Mouse (Mus musculus) hindbrain, embryonic 14.5 days (tissue): Measurements from ENCODE around the gene Larp4b. TPM values are rescaled to one million over a fixed set of nuclear protein-coding genes. Genes with fewer than 3 reads are reported as not detected.

Experiments
- ATAC-seq: fragments of 200-750 bp; cut with Nextera tagmentation; 2 replicates; pipeline ENCODE4 v1.8.0; 2017; ENCODE audit warnings: moderate number of reproducible peaks, mild to moderate bottlenecking, moderate TSS enrichment, moderate library complexity; ENCODE audit not compliant: low FRiP score
- DNase-seq: peaks from one replicate; pipeline ENCODE4 v3.0.0-alpha.2; 2015; ENCODE audit warnings: low spot score
- H3K27ac ChIP-seq: fragments of 300-500 bp; sonication (generic); 2 replicates; pipeline ENCODE4 v1.5.1; 2014; ENCODE audit warnings: mild to moderate bottlenecking, moderate library complexity
- H3K27me3 ChIP-seq: fragments of 300-500 bp; sonication (generic); 2 replicates; pipeline ENCODE4 v1.6.1; 2014; ENCODE audit warnings: mild to moderate bottlenecking, low read length, mixed read lengths; ENCODE audit not compliant: control insufficient read depth, insufficient read depth
- H3K36me3 ChIP-seq: fragments of 300-500 bp; sonication (generic); replicated peaks from 2 replicates; pipeline ENCODE4 v1.6.1; 2014; ENCODE audit not compliant: control insufficient read depth, insufficient read depth
- H3K4me1 ChIP-seq: fragments of 300-500 bp; sonication (generic); replicated peaks from 2 replicates; pipeline ENCODE4 v1.6.1; 2014; ENCODE audit warnings: antibody characterized with exemption, low read length, mixed read lengths; ENCODE audit not compliant: control insufficient read depth, insufficient read depth
- H3K4me2 ChIP-seq: fragments of 300-500 bp; sonication (generic); replicated peaks from 2 replicates; pipeline ENCODE4 v1.6.1; 2014; ENCODE audit warnings: mild to moderate bottlenecking, moderate library complexity
- H3K4me3 ChIP-seq: fragments of 300-500 bp; sonication (generic); replicated peaks from 2 replicates; pipeline ENCODE4 v1.5.1; 2014; ENCODE audit warnings: mild to moderate bottlenecking, low read length
- H3K9ac ChIP-seq: fragments of 300-500 bp; sonication (generic); 2 replicates; pipeline ENCODE4 v1.6.1; 2014
- H3K9me3 ChIP-seq: fragments of 300-500 bp; sonication (generic); 2 replicates; pipeline ENCODE4 v1.6.1; 2016; ENCODE audit warnings: low read length; ENCODE audit not compliant: control insufficient read depth
- WGBS: fragments of 180-500 bp; shearing (Covaris S2); extraction: QIAGEN DNeasy Blood & Tissue Kit; methylation state at CpG from one replicate; pipeline ENCODE4 v1.1.7; 2014; 5-methylcytosine and 5-hydroxymethylcytosine counted together
- polyA plus RNA-seq: library from polyadenylated mRNA; unstranded; fragments of >200 nt; fragmentation: Nextera tagmentation; extraction: Ambion mirVana; gene quantifications from 2 replicates; pipeline ENCODE4 v1.2.1, GENCODE M21; 2014

The Larp4b gene
- polyA plus RNA-seq, 1 experiment from 2014 or later: 48.0 TPM

- no peaks in the 10 kb centered on the region for H3K27me3 ChIP-seq
- ATAC-seq: no peak
- H3K4me3 ChIP-seq: no peak overlapping the region
- no peak overlapping the region for H3K27ac ChIP-seq
- H3K4me2 ChIP-seq: no peak overlapping the region
- no peaks in the 10 kb centered on the region for H3K4me1 ChIP-seq
- 77% methylated on average over 4 of the region's 4 CpGs for WGBS
- no peak overlapping the region for H3K9ac ChIP-seq
- H3K36me3 ChIP-seq: no peaks in the 10 kb centered on the region
- DNase-seq: no peak
- H3K9me3 ChIP-seq: no peaks in the 10 kb centered on the region
Measured at GRCm38 (mm10) chr13:9073818-9074217, 19.9 kb upstream of the Larp4b start.

DNA sequence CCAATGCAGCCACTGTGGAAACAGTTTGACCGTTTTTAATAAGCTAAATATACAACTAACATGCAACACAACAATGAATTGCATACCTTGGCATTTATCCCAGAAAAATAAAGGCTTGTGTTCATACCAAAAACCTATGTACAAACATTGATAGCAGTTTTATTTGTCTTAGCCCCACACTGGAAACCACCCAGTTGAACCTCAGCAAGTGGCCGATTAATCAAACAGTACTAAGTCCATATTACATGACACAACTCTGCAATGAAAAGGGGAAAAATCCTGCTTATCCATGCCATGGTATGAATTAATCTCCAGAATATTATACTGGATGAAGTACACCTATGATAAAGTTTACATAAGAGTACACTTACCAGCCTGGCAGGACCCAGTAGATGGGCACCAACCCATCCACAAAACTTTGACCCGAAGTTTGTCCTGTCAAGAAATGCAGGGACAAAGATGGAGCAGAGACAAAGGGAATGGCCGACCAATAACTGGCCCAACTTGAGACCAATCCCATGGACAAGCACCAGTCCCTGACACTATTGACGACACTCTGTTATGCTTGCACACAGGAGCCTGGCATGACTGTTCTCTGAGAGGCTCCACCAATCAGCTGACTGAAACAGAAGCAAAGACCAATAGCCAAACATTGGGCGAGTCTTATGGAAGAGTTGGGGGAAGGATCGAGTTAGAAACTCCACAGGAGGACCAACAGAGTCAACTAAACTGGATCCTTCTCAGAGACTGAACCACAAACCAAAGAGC is 17.7 kb upstream of the Larp4b start:
- Histone ChIP-seq H3K4me1 (no peaks in the 10 kb centered on the region), H3K27me3 (no peaks in the 10 kb centered on the region), H3K36me3 (no peaks in the 10 kb centered on the region), H3K9me3 (no peaks in the 10 kb centered on the region), H3K27ac (no peak overlapping the region), H3K4me3 (no peak overlapping the region), H3K4me2 (no peak overlapping the region), H3K9ac (no peak overlapping the region)
- WGBS: 84% methylated on average over 7 of the region's 7 CpGs
- no peak for DNase-seq
- ATAC-seq: no peak

DNA sequence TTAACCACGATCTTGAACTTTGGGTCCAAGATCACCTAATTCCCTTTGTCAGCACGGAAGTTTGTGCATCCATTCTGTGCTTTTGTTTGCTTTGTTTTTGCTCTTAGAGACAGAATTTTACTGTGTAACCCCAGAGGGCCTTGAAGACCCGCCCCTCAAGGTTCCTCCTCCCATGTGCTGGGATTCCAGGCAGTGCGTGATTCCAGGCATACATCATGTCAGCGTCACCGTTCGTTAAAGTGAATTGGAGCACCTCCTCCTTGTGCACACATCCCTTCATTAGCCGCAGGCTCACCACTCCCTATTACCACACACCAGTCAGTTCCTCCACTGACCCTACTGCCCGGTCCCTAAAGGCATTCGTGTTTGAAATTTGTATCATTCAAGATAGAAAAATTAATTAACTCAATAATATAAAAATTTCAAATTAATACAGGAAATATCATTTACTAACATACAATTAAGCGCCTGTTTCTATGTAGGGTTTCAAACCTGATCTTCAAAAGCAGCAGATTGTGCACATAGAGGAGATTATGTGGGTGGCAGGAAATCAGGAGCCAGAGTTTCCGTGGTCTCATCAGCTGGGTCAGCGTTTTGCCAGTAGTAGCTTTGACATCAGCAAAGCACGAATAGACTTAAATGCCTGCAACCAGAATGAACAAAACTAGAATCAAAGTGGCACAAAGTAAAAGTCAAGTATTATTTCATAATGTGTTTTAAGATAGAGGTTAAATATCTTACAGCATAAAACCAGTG is 11.4 kb upstream of the Larp4b start:
- Histone ChIP-seq H3K9ac (no peak overlapping the region), H3K36me3 (no peaks in the 10 kb centered on the region), H3K27ac (no peak overlapping the region), H3K9me3 (no peaks in the 10 kb centered on the region), H3K4me1 (no peaks in the 10 kb centered on the region), H3K27me3 (no peaks in the 10 kb centered on the region), H3K4me3 (no peak overlapping the region), H3K4me2 (no peak overlapping the region)
- ATAC-seq (no peak), DNase-seq (no peak)
- WGBS: 83% methylated on average over 14 of the region's 14 CpGs

DNA sequence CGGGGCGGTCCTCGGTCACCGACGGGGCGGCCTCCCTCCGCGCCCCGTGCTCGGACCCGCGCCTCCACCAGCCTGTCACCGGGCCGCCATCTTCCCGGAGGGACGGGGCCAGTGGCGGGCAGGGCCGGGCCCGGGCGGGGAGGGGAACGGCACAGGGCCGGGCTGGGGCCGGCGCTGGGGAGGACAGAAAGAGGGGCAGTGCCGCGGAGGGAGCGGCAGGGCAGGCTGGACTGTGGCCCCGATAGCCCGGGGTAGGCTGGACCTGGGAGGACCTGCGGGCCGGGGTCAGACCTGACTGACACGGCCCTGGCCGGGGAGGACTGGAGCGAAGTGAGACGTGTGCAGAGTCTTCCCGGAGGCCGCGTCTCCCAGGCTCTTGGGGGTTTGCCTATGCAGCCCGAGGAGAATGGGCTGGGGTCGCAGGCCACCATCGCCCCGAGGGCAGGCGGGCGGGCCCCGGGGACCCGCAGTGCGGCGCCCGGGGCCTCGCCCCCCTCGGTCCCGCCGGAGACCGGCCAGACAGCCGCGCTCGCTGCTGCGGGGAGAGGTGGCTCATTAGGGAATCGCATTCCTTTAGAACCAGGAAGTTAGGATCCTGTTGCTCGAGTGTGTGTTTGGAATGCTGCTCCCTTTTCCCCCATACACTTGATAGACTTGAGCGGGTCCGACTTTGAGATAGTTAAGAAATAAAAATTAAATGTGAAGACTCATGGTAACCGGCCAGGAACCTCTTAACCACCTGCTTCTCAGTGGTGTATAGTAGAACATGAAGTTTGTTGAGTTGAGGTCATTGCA is 702 bp downstream of the Larp4b start:
- peak overlapping the region; percentile 91 for H3K9ac ChIP-seq
- under 1% methylated on average over 57 of the region's 63 CpGs for WGBS

DNA sequence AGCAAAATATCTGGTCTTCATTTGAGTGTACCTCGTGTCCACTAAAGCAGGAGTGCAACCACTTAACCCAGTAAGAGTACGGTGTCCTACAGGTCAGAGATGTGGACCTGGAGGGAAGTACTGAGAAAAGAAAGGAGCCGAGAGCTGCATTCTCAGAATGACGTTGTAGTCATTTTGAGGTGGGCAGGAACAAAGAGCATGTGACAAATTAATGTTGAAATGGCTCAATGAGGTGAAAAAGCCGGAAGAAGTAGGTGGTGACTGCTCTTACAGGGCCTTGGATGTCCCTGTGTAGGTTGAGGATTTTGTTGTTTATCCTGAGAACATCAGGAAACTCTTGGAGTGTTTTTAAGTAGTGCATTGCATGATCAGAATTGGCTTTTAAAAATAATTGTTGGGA is 5.6 kb downstream of the Larp4b start:
- no peak overlapping the region for H3K4me3 ChIP-seq
- no peak overlapping the region for H3K27ac ChIP-seq
- DNase-seq: no peak
- peaks cover 26% of the 10 kb centered on the region for H3K4me1 ChIP-seq
- H3K4me2 ChIP-seq: no peak overlapping the region
- no peak overlapping the region for H3K9ac ChIP-seq
- H3K27me3 ChIP-seq: no peaks in the 10 kb centered on the region
- no peaks in the 10 kb centered on the region for H3K36me3 ChIP-seq
- no peak for ATAC-seq
- no peaks in the 10 kb centered on the region for H3K9me3 ChIP-seq
- 73% methylated on average over 5 of the region's 5 CpGs for WGBS

More for the DNA sequence above, 702 bp downstream of the Larp4b start:
- peak overlapping the region; percentile 90 for H3K27ac ChIP-seq
- DNase-seq (no peak), ATAC-seq (peak; percentile 43)
- H3K36me3 ChIP-seq: no peaks in the 10 kb centered on the region
- no peaks in the 10 kb centered on the region for H3K9me3 ChIP-seq
- H3K27me3 ChIP-seq: no peaks in the 10 kb centered on the region
- H3K4me1 ChIP-seq: peaks cover 26% of the 10 kb centered on the region
- H3K4me2 ChIP-seq: peak overlapping the region; percentile 98
- peak overlapping the region; percentile 97 for H3K4me3 ChIP-seq

- Histone ChIP-seq H3K9ac (no peak overlapping the region), H3K4me1 (peaks cover 16% of the 10 kb centered on the region; the same call in 1 of the 2 replicates), H3K27ac (no peak overlapping the region), H3K4me3 (no peak overlapping the region), H3K4me2 (no peak overlapping the region), H3K9me3 (no peaks in the 10 kb centered on the region), H3K27me3 (no peaks in the 10 kb centered on the region), H3K36me3 (no peaks in the 10 kb centered on the region)
- ATAC-seq (no peak), DNase-seq (no peak)
- WGBS: 96% methylated on average over 2 of the region's 2 CpGs
Measured at GRCm38 (mm10) chr13:9100517-9100916, 6.8 kb downstream of the Larp4b start.

DNA sequence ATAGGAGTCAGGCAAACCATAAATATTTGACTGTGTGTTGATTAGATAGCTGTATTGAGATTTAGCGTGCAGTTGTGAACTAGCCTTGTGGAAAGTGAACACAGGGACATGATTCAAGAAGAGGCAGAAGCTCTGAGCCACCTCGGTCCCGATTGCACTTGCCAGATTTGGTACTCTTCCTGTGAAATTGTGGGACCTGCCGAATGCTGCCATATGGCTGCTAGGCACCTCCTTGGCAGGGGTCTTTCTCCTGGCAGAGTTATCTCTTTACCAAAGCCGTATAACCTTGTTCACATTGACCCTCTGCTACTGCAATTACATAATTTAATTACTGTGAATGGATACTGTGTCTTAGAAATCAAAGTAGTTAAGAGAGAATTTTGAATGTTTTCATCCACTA is 12.6 kb downstream of the Larp4b start:
- peaks cover 2% of the 10 kb centered on the region; the same call in 1 of the 2 replicates for H3K36me3 ChIP-seq
- no peaks in the 10 kb centered on the region for H3K4me1 ChIP-seq
- H3K27ac ChIP-seq: no peak overlapping the region
- 77% methylated on average over 5 of the region's 5 CpGs for WGBS
- DNase-seq: no peak
- no peak overlapping the region for H3K4me2 ChIP-seq
- no peak overlapping the region for H3K4me3 ChIP-seq
- H3K9ac ChIP-seq: no peak overlapping the region
- H3K27me3 ChIP-seq: no peaks in the 10 kb centered on the region
- H3K9me3 ChIP-seq: no peaks in the 10 kb centered on the region
- no peak for ATAC-seq

GRCm38 (mm10) chr13:9106992-9107858 is 13.5 kb downstream of the Larp4b start:
- H3K4me2 ChIP-seq: no peak overlapping the region
- H3K4me3 ChIP-seq: no peak overlapping the region
- H3K27me3 ChIP-seq: no peaks in the 10 kb centered on the region
- H3K9me3 ChIP-seq: no peaks in the 10 kb centered on the region
- ATAC-seq (no peak), DNase-seq (no peak)
- H3K36me3 ChIP-seq: peaks cover 4% of the 10 kb centered on the region; the same call in 1 of the 2 replicates
- no peaks in the 10 kb centered on the region for H3K4me1 ChIP-seq
- no peak overlapping the region for H3K9ac ChIP-seq
- WGBS: 84% methylated on average over 2 of the region's 2 CpGs
- no peak overlapping the region for H3K27ac ChIP-seq
